Mouse (Mus musculus) forebrain, embryonic 11.5 days (tissue): Measurements from ENCODE around the gene Hspa14. TPM values are rescaled to one million over a fixed set of nuclear protein-coding genes. Genes with fewer than 3 reads are reported as not detected.

Experiments
- ATAC-seq: fragments of 200-750 bp; cut with Nextera tagmentation; replicated peaks from 2 replicates; pipeline ENCODE4 v1.8.0; 2017; ENCODE audit warnings: moderate TSS enrichment; ENCODE audit not compliant: low FRiP score
- DNase-seq: peaks from one replicate; pipeline ENCODE4 v3.0.0-alpha.2; 2017; ENCODE audit warnings: low spot score
- H3K27ac ChIP-seq: fragments of 300-500 bp; sonication (generic); 2 replicates; pipeline ENCODE4 v1.5.1; 2014; ENCODE audit warnings: low read depth, low read length
- H3K27me3 ChIP-seq: fragments of 300-500 bp; sonication (generic); 2 replicates; pipeline ENCODE4 v1.6.1; 2014; ENCODE audit warnings: mild to moderate bottlenecking, low read length, mixed read lengths; ENCODE audit not compliant: control insufficient read depth, insufficient read depth
- H3K36me3 ChIP-seq: fragments of 300-500 bp; sonication (generic); 2 replicates; pipeline ENCODE4 v1.6.1; 2014; ENCODE audit warnings: mild to moderate bottlenecking, low read length, moderate library complexity, mixed read lengths; ENCODE audit not compliant: control insufficient read depth, insufficient read depth
- H3K4me1 ChIP-seq: fragments of 300-500 bp; sonication (generic); replicated peaks from 2 replicates; pipeline ENCODE4 v1.6.1; 2014; ENCODE audit warnings: low read length, mixed read lengths; ENCODE audit not compliant: control insufficient read depth, insufficient read depth
- H3K4me2 ChIP-seq: fragments of 300-500 bp; sonication (generic); 2 replicates; pipeline ENCODE4 v1.6.1; 2014; ENCODE audit warnings: low read depth, mild to moderate bottlenecking, low read length, moderate library complexity, mixed read lengths; ENCODE audit not compliant: severe bottlenecking
- H3K4me3 ChIP-seq: fragments of 300-500 bp; sonication (generic); 2 replicates; pipeline ENCODE4 v1.5.1; 2014; ENCODE audit warnings: low read depth, low read length
- H3K9ac ChIP-seq: fragments of 300-500 bp; sonication (generic); 2 replicates; pipeline ENCODE4 v1.6.1; 2014; ENCODE audit warnings: low read length
- H3K9me3 ChIP-seq: fragments of 300-500 bp; sonication (generic); 2 replicates; pipeline ENCODE4 v1.6.1; 2016; ENCODE audit warnings: low read length, mixed read lengths; ENCODE audit not compliant: control insufficient read depth
- WGBS: fragments of 180-500 bp; shearing (Covaris S2); extraction: QIAGEN DNeasy Blood & Tissue Kit; methylation state at CpG from one replicate; pipeline ENCODE4 v1.1.7; 2014; 5-methylcytosine and 5-hydroxymethylcytosine counted together
- polyA plus RNA-seq: library from polyadenylated mRNA; unstranded; fragments of >200 nt; fragmentation: Nextera tagmentation; extraction: Ambion mirVana; gene quantifications from 2 replicates; pipeline ENCODE4 v1.2.1, GENCODE M21; 2014

The Hspa14 gene
- polyA plus RNA-seq, 1 experiment from 2014 or later: 122 TPM

- H3K4me1 ChIP-seq: no peaks in the 10 kb centered on the region
- no peak overlapping the region for H3K27ac ChIP-seq
- H3K36me3 ChIP-seq: no peaks in the 10 kb centered on the region; the same call in 1 of the 2 replicates
- no peak overlapping the region for H3K4me2 ChIP-seq
- H3K4me3 ChIP-seq: no peak overlapping the region
- 83% methylated on average over 4 of the region's 4 CpGs for WGBS
- ATAC-seq (no peak), DNase-seq (no peak)
- no peaks in the 10 kb centered on the region for H3K9me3 ChIP-seq
- no peak overlapping the region for H3K9ac ChIP-seq
- no peaks in the 10 kb centered on the region for H3K27me3 ChIP-seq
Measured at GRCm38 (mm10) chr2:3456590-3456989, 56.0 kb downstream of the Hspa14 start.

GRCm38 (mm10) chr2:3453096-3453495 is 59.5 kb downstream of the Hspa14 start:
- no peaks in the 10 kb centered on the region; the same call in 1 of the 2 replicates for H3K36me3 ChIP-seq
- no peak overlapping the region for H3K9ac ChIP-seq
- no peaks in the 10 kb centered on the region for H3K9me3 ChIP-seq
- WGBS: 82% methylated on average over 3 of the region's 3 CpGs
- H3K27me3 ChIP-seq: no peaks in the 10 kb centered on the region
- no peak for ATAC-seq
- H3K4me1 ChIP-seq: no peaks in the 10 kb centered on the region
- no peak overlapping the region for H3K27ac ChIP-seq
- H3K4me3 ChIP-seq: no peak overlapping the region
- H3K4me2 ChIP-seq: no peak overlapping the region
- DNase-seq: no peak

DNA sequence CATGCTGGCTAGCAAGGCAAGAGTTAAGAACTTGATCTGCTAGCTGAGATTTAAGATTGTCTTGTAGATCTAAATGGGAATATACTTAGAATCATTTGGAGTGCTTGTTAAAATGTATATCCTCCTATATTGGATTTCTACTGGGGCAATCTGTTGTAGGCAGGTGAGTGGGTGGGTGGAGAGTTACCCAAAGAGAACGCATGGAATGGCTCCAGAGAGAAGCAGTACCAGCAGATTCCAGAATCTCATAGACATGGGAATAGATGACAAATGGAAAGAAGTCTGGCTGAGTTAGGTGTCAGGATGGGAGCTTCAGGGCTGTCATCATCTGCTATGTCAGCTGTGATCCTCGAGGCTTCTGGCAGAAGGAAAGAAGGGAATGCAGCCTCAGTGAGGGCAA is 63.2 kb downstream of the Hspa14 start:
- no peaks in the 10 kb centered on the region for H3K4me1 ChIP-seq
- H3K4me3 ChIP-seq: no peak overlapping the region
- H3K9me3 ChIP-seq: no peaks in the 10 kb centered on the region
- H3K9ac ChIP-seq: no peak overlapping the region
- H3K36me3 ChIP-seq: no peaks in the 10 kb centered on the region; the same call in 1 of the 2 replicates
- no peaks in the 10 kb centered on the region for H3K27me3 ChIP-seq
- no peak for DNase-seq
- WGBS: 84% methylated on average over 2 of the region's 2 CpGs
- ATAC-seq: no peak
- H3K27ac ChIP-seq: no peak overlapping the region
- H3K4me2 ChIP-seq: no peak overlapping the region

DNA sequence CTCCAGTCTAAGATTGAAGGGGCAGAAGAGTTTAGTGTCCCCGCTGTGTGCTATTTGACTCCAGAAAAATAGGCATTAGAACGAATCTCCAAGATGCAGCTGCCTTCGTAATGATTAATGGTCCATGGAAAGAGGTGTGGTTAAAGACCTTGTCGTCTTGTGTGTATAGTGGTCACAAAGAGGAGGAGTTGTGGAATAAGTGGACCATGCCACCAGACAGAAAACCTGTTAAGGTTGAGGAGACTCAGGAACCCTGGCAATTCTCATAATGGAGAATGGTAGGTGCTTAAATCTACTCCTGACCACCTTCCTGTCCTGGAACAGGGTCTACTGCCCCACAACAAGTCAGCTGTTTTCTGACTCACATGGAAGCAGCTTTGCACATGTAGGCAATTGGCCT is 66.6 kb downstream of the Hspa14 start:
- Histone ChIP-seq H3K36me3 (no peaks in the 10 kb centered on the region; the same call in 1 of the 2 replicates), H3K4me3 (no peak overlapping the region)

GRCm38 (mm10) chr2:3444206-3444605 is 68.4 kb downstream of the Hspa14 start:
- no peak for ATAC-seq
- DNase-seq: no peak
- WGBS: 86% methylated on average over 7 of the region's 7 CpGs

More for the DNA sequence above, 66.6 kb downstream of the Hspa14 start:
- ATAC-seq (no peak), DNase-seq (no peak)
- no peak overlapping the region for H3K27ac ChIP-seq
- no peak overlapping the region for H3K4me2 ChIP-seq
- 91% methylated on average over 4 of the region's 4 CpGs for WGBS
- no peaks in the 10 kb centered on the region for H3K9me3 ChIP-seq
- H3K4me1 ChIP-seq: no peaks in the 10 kb centered on the region
- no peak overlapping the region for H3K9ac ChIP-seq
- no peaks in the 10 kb centered on the region for H3K27me3 ChIP-seq

More at GRCm38 (mm10) chr2:3444206-3444605, 68.4 kb downstream of the Hspa14 start:
- Histone ChIP-seq H3K4me1 (no peaks in the 10 kb centered on the region), H3K27ac (no peak overlapping the region), H3K36me3 (no peaks in the 10 kb centered on the region; the same call in 1 of the 2 replicates), H3K9me3 (no peaks in the 10 kb centered on the region), H3K9ac (no peak overlapping the region), H3K27me3 (no peaks in the 10 kb centered on the region), H3K4me2 (no peak overlapping the region), H3K4me3 (no peak overlapping the region)

Other genes with a start within 250 kb of the Hspa14 start
- gene Nmt2, start 228.6 kb downstream of the Hspa14 start, polyA plus RNA-seq: 65.3 TPM in 2 replicates
- gene Rpp38, start 180.2 kb downstream of the Hspa14 start, polyA plus RNA-seq: 20.3 and 26.2 TPM in 2 replicates
- gene Acbd7, start 176.6 kb downstream of the Hspa14 start, polyA plus RNA-seq: 0.40 TPM in 1 of 2 replicates, not detected in the other
- not detected in 2 replicates for gene Olah, start 115.6 kb downstream of the Hspa14 start, polyA plus RNA-seq
- gene Meig1, start 90.2 kb downstream of the Hspa14 start, polyA plus RNA-seq: 0.53 TPM in 1 of 2 replicates, not detected in the other
- 7.5 and 7.7 TPM in 2 replicates for gene Dclre1c, start 88.7 kb downstream of the Hspa14 start, polyA plus RNA-seq
- gene Suv39h2, start 37.8 kb downstream of the Hspa14 start, polyA plus RNA-seq: 49.3 and 51.0 TPM in 2 replicates
- gene Gm45902, start within 50 bp of the Hspa14 start, polyA plus RNA-seq: 9.3 and 10.1 TPM in 2 replicates
- gene Cdnf, start 216 bp upstream of the Hspa14 start, polyA plus RNA-seq: 0.44 TPM in 1 of 2 replicates, not detected in the other
- gene Fam107b, start 57.7 kb upstream of the Hspa14 start, polyA plus RNA-seq: 53.0 and 56.7 TPM in 2 replicates